Mouse (Mus musculus) megakaryocyte, embryonic 14.5 days (primary cell): ENCODE results near the gene Phldb1. TPM values are rescaled to one million over a fixed set of nuclear protein-coding genes. Genes with fewer than 3 reads are reported as not detected.

Experiments
- H3K27me3 ChIP-seq: replicated peaks from 2 replicates; pipeline ENCODE3; 2012; ENCODE audit warnings: inconsistent platforms
- H3K36me3 ChIP-seq: replicated peaks from 2 replicates; pipeline ENCODE3; 2012; ENCODE audit warnings: low read length, inconsistent platforms, mixed read lengths
- H3K4me1 ChIP-seq: 2 replicates; pipeline ENCODE4 v1.6.1; 2012; ENCODE audit warnings: inconsistent platforms
- H3K4me3 ChIP-seq: replicated peaks from 2 replicates; pipeline ENCODE3; 2012; ENCODE audit warnings: moderate library complexity, mild to moderate bottlenecking, inconsistent platforms
- H3K9me3 ChIP-seq: 2 replicates; pipeline ENCODE4 v1.6.1; 2012; ENCODE audit warnings: inconsistent platforms
- FLI1 ChIP-seq: IDR thresholded peaks from 2 replicates; pipeline ENCODE4 v1.6.1; 2012; ENCODE audit warnings: low read length, inconsistent platforms, mixed read lengths
- GATA1 ChIP-seq: IDR thresholded peaks from 3 replicates; pipeline ENCODE4 v1.6.1; 2012; ENCODE audit warnings: mixed read lengths, low read length, inconsistent platforms, borderline replicate concordance
- polyA plus RNA-seq: library from polyadenylated mRNA; stranded (reverse); fragments of >175 nt; gene quantifications from 2 replicates; pipeline ENCODE4 v1.2.3, GENCODE M21; 2012; ENCODE audit warnings: low replicate concordance; ENCODE audit not compliant: insufficient read depth

The Phldb1 gene
- polyA plus RNA-seq, 1 experiment, result 10.5 TPM

GRCm38 (mm10) chr9:44711602-44712001, 23.4 kb downstream of the Phldb1 start:
- no peak overlapping the region for H3K4me3 ChIP-seq
- peaks cover 37% of the 10 kb centered on the region for H3K36me3 ChIP-seq
- H3K27me3 ChIP-seq, result peaks cover 32% of the 10 kb centered on the region
- no peak for TF ChIP-seq FLI1
- H3K9me3 ChIP-seq, result no peaks in the 10 kb centered on the region
- H3K4me1 ChIP-seq, result peaks cover 26% of the 10 kb centered on the region

- Histone ChIP-seq H3K4me1 (peaks cover 18% of the 10 kb centered on the region), H3K36me3 (peaks cover 23% of the 10 kb centered on the region), H3K4me3 (no peak overlapping the region), H3K27me3 (peaks cover 30% of the 10 kb centered on the region), H3K9me3 (no peaks in the 10 kb centered on the region)
- no peak for TF ChIP-seq FLI1
- no peak for TF ChIP-seq GATA1
These were observed 24.8 kb downstream of the Phldb1 start for GRCm38 (mm10) chr9:44710213-44710612.

GRCm38 (mm10) chr9:44709600-44709999, 25.4 kb downstream of the Phldb1 start:
- peaks cover 22% of the 10 kb centered on the region for H3K36me3 ChIP-seq
- TF ChIP-seq FLI1, result no peak
- TF ChIP-seq GATA1, result no peak

GRCm38 (mm10) chr9:44708925-44709324, 26.1 kb downstream of the Phldb1 start:
- no peaks in the 10 kb centered on the region for H3K9me3 ChIP-seq
- H3K27me3 ChIP-seq, result peaks cover 33% of the 10 kb centered on the region
- peaks cover 22% of the 10 kb centered on the region for H3K36me3 ChIP-seq
- no peak for TF ChIP-seq FLI1
- TF ChIP-seq GATA1, result no peak
- peaks cover 18% of the 10 kb centered on the region for H3K4me1 ChIP-seq
- no peak overlapping the region for H3K4me3 ChIP-seq

More at GRCm38 (mm10) chr9:44709600-44709999, 25.4 kb downstream of the Phldb1 start:
- Histone ChIP-seq H3K27me3 (peaks cover 32% of the 10 kb centered on the region), H3K9me3 (no peaks in the 10 kb centered on the region), H3K4me1 (peaks cover 18% of the 10 kb centered on the region), H3K4me3 (no peak overlapping the region)

- TF ChIP-seq GATA1 (no peak), FLI1 (no peak)
- peaks cover 17% of the 10 kb centered on the region for H3K36me3 ChIP-seq
- peaks cover 32% of the 10 kb centered on the region for H3K27me3 ChIP-seq
- H3K9me3 ChIP-seq, result no peaks in the 10 kb centered on the region
- peak overlapping the region; percentile 19 for H3K4me3 ChIP-seq
- peaks cover 14% of the 10 kb centered on the region for H3K4me1 ChIP-seq
These were observed 26.6 kb downstream of the Phldb1 start for GRCm38 (mm10) chr9:44708429-44708765.

- peaks cover 9% of the 10 kb centered on the region for H3K4me1 ChIP-seq
- peaks cover 32% of the 10 kb centered on the region for H3K27me3 ChIP-seq
- no peak for TF ChIP-seq FLI1
- no peak for TF ChIP-seq GATA1
- peaks cover 17% of the 10 kb centered on the region for H3K36me3 ChIP-seq
- H3K4me3 ChIP-seq, result peak overlapping the region; percentile 19
- no peaks in the 10 kb centered on the region for H3K9me3 ChIP-seq
These were observed 27.1 kb downstream of the Phldb1 start for GRCm38 (mm10) chr9:44707749-44708428.

- no peaks in the 10 kb centered on the region for H3K9me3 ChIP-seq
- peaks cover 13% of the 10 kb centered on the region for H3K36me3 ChIP-seq
- no peaks in the 10 kb centered on the region; the same call in 1 of the 2 replicates for H3K4me1 ChIP-seq
- H3K27me3 ChIP-seq, result peaks cover 43% of the 10 kb centered on the region
- no peak for TF ChIP-seq FLI1
- TF ChIP-seq GATA1, result no peak
- no peak overlapping the region for H3K4me3 ChIP-seq
These were observed 35.3 kb downstream of the Phldb1 start for GRCm38 (mm10) chr9:44699730-44700129.

GRCm38 (mm10) chr9:44699196-44699595, 35.8 kb downstream of the Phldb1 start:
- Histone ChIP-seq H3K9me3 (no peaks in the 10 kb centered on the region), H3K36me3 (peaks cover 16% of the 10 kb centered on the region), H3K27me3 (peaks cover 43% of the 10 kb centered on the region), H3K4me1 (no peaks in the 10 kb centered on the region; the same call in 1 of the 2 replicates), H3K4me3 (no peak overlapping the region)
- no peak for TF ChIP-seq FLI1
- no peak for TF ChIP-seq GATA1

GRCm38 (mm10) chr9:44697866-44698265, 37.1 kb downstream of the Phldb1 start:
- H3K4me1 ChIP-seq, result no peaks in the 10 kb centered on the region; the same call in 1 of the 2 replicates
- peaks cover 40% of the 10 kb centered on the region for H3K27me3 ChIP-seq
- TF ChIP-seq GATA1, result no peak
- TF ChIP-seq FLI1, result no peak
- peaks cover 27% of the 10 kb centered on the region for H3K36me3 ChIP-seq
- H3K4me3 ChIP-seq, result no peak overlapping the region
- H3K9me3 ChIP-seq, result no peaks in the 10 kb centered on the region

GRCm38 (mm10) chr9:44693071-44693470, 41.9 kb downstream of the Phldb1 start:
- H3K9me3 ChIP-seq, result no peaks in the 10 kb centered on the region
- no peak overlapping the region for H3K4me3 ChIP-seq
- H3K36me3 ChIP-seq, result peaks cover 25% of the 10 kb centered on the region
- peaks cover 23% of the 10 kb centered on the region for H3K27me3 ChIP-seq
- no peak for TF ChIP-seq GATA1
- no peak for TF ChIP-seq FLI1
- H3K4me1 ChIP-seq, result peaks cover 17% of the 10 kb centered on the region
